Mouse (Mus musculus) left cerebral cortex, postnatal 36 days (tissue): ENCODE measurements around the gene Gm28048. TPM values are rescaled to one million over a fixed set of nuclear protein-coding genes. Genes with fewer than 3 reads are reported as not detected.
A peak's percentile ranks its signal among the peaks of the same experiment; 100 is the strongest.

Experiments
- DNase-seq, 2 experiments: peaks; one replicate each; pipeline ENCODE4 v3.0.0; 2021 to 2022; ENCODE audit warnings: low spot score in 2 of 2, mixed read lengths in 1 of 2
- intact Hi-C: fragments of 180-260 bp; cut with DNase I; formaldehyde crosslinking; loops from one replicate; pipeline ENCODE4 v1.15.1; 2025
- total RNA-seq, 2 experiments: library from RNA; stranded (reverse); gene quantifications; 2 replicates each; pipeline ENCODE4 v1.2.3; 2021

Gm28048 gene
- total RNA-seq, 2 experiments from 2014 or later, result 8.7 to 13.7 TPM

- intact Hi-C loops, result loop anchor here (2.0 kb wide), 1 partner anchor 263 kb away; no protein-coding TSS in a partner anchor
- no peak for DNase-seq
These were observed 9.4 kb upstream of the Gm28048 start for GRCm38 (mm10) chr11:22991218-22991835.

- intact Hi-C loops, result loop anchor here (2.0 kb wide), 1 partner anchor 264 kb away; no protein-coding TSS in a partner anchor
- peak; percentile 94 to 95 for DNase-seq
These were observed 8.7 kb upstream of the Gm28048 start, which contains the start of gene Cct4 for GRCm38 (mm10) chr11:22990393-22991126. Gene Cct4, plus strand, starts transcription at chr11:22990519.

- no peak for DNase-seq
These were observed 7.9 kb upstream of the Gm28048 start for GRCm38 (mm10) chr11:22989786-22990185.

GRCm38 (mm10) chr11:22987357-22987756 is 5.5 kb upstream of the Gm28048 start:
- intact Hi-C loops, result loop anchor here (5.0 to 10.0 kb wide), 2 partner anchors 285 to 577 kb away; no protein-coding TSS in a partner anchor
- no peak for DNase-seq

More at GRCm38 (mm10) chr11:22989786-22990185, 7.9 kb upstream of the Gm28048 start:
- intact Hi-C loops, result loop anchor here (2.0 to 10.0 kb wide), 3 partner anchors 265 to 575 kb away; no protein-coding TSS in a partner anchor

- intact Hi-C loops, result loop anchor here (5.0 to 10.0 kb wide), 2 partner anchors 287 to 579 kb away; no protein-coding TSS in a partner anchor
These were observed 3.6 kb upstream of the Gm28048 start for GRCm38 (mm10) chr11:22985510-22985909.

GRCm38 (mm10) chr11:22982846-22983245 is 956 bp upstream of the Gm28048 start:
- intact Hi-C loops, result loop anchor here (10.0 kb wide), 1 partner anchor 582 kb away; no protein-coding TSS in a partner anchor

More at GRCm38 (mm10) chr11:22985510-22985909, 3.6 kb upstream of the Gm28048 start:
- no peak for DNase-seq

GRCm38 (mm10) chr11:22981543-22981950 is 343 bp downstream of the Gm28048 start:
- intact Hi-C loops, result loop anchor here (10.0 kb wide), 1 partner anchor 583 kb away; no protein-coding TSS in a partner anchor

More at GRCm38 (mm10) chr11:22982846-22983245, 956 bp upstream of the Gm28048 start:
- DNase-seq, result no peak

GRCm38 (mm10) chr11:22981041-22981440 is 849 bp downstream of the Gm28048 start:
- DNase-seq, result no peak
- intact Hi-C loops, result loop anchor here (10.0 kb wide), 1 partner anchor 584 kb away; no protein-coding TSS in a partner anchor

More at GRCm38 (mm10) chr11:22981543-22981950, 343 bp downstream of the Gm28048 start:
- DNase-seq, result no peak

GRCm38 (mm10) chr11:22979221-22979620 is 2.7 kb downstream of the Gm28048 start:
- intact Hi-C loops, result loop anchor here (10.0 kb wide), 1 partner anchor 694 kb away; no protein-coding TSS in a partner anchor

GRCm38 (mm10) chr11:22978711-22979110 is 3.2 kb downstream of the Gm28048 start:
- DNase-seq, result no peak
- intact Hi-C loops, result loop anchor here (10.0 kb wide), 1 partner anchor 694 kb away; no protein-coding TSS in a partner anchor

More at GRCm38 (mm10) chr11:22979221-22979620, 2.7 kb downstream of the Gm28048 start:
- no peak for DNase-seq

- intact Hi-C loops, result loop anchor here (10.0 kb wide), 1 partner anchor 693 kb away; no protein-coding TSS in a partner anchor
These were observed 3.7 kb downstream of the Gm28048 start for GRCm38 (mm10) chr11:22978215-22978614.

GRCm38 (mm10) chr11:22973599-22973998 is 8.3 kb downstream of the Gm28048 start:
- peak in 1 of 2 experiments; percentile 27 for DNase-seq
- intact Hi-C loops, result loop anchor here (5.0 to 10.0 kb wide), 2 partner anchors 341 to 689 kb away; no protein-coding TSS in a partner anchor

More at GRCm38 (mm10) chr11:22978215-22978614, 3.7 kb downstream of the Gm28048 start:
- DNase-seq, result no peak

GRCm38 (mm10) chr11:22972746-22973526 is 9.0 kb downstream of the Gm28048 start:
- intact Hi-C loops, result loop anchor here (5.0 to 10.0 kb wide), 2 partner anchors 341 to 688 kb away; no protein-coding TSS in a partner anchor
- DNase-seq, result peak; percentile 85

GRCm38 (mm10) chr11:22971835-22972709 is 9.8 kb downstream of the Gm28048 start, which contains the start of gene Zrsr1:
Gene Zrsr1, plus strand, starts transcription at chr11:22972005.
- intact Hi-C loops, result loop anchor here (5.0 to 10.0 kb wide), 2 partner anchors 340 to 687 kb away; no protein-coding TSS in a partner anchor

GRCm38 (mm10) chr11:22970546-22970945 is 11.3 kb downstream of the Gm28048 start:
- intact Hi-C loops, result loop anchor here (5.0 to 10.0 kb wide), 2 partner anchors 338 to 686 kb away; no protein-coding TSS in a partner anchor
- DNase-seq, result no peak

More at GRCm38 (mm10) chr11:22971835-22972709, 9.8 kb downstream of the Gm28048 start, which contains the start of gene Zrsr1:
- peak; percentile 71 to 75 for DNase-seq

GRCm38 (mm10) chr11:22969486-22969885 is 12.4 kb downstream of the Gm28048 start:
- DNase-seq, result no peak
- intact Hi-C loops, result no loop called here

GRCm38 (mm10) chr11:22965503-22965902 is 16.4 kb downstream of the Gm28048 start:
- intact Hi-C loops, result no loop called here
- DNase-seq, result no peak
